Mouse (Mus musculus) forebrain, embryonic 14.5 days (tissue): Measurements from ENCODE around the gene Gng8. TPM values are rescaled to one million over a fixed set of nuclear protein-coding genes. Genes with fewer than 3 reads are reported as not detected.

ENCODE experiments used
- ATAC-seq: fragments of 200-750 bp; cut with Nextera tagmentation; 2 replicates; pipeline ENCODE4 v1.8.0; 2017; ENCODE audit warnings: mild to moderate bottlenecking, moderate library complexity
- DNase-seq: peaks from one replicate; pipeline ENCODE4 v3.0.0-alpha.2; 2015; ENCODE audit warnings: low spot score
- H3K27ac ChIP-seq: fragments of 300-500 bp; sonication (generic); 2 replicates; pipeline ENCODE4 v1.5.1; 2014; ENCODE audit warnings: low read depth, mild to moderate bottlenecking, control low read depth, low read length, moderate library complexity
- H3K27me3 ChIP-seq: fragments of 300-500 bp; sonication (generic); replicated peaks from 2 replicates; pipeline ENCODE4 v1.6.1; 2014; ENCODE audit warnings: low read length, control low read depth, mixed read lengths; ENCODE audit not compliant: control insufficient read depth, insufficient read depth
- H3K36me3 ChIP-seq: fragments of 300-500 bp; sonication (generic); 2 replicates; pipeline ENCODE4 v1.6.1; 2014; ENCODE audit warnings: low read length, control low read depth; ENCODE audit not compliant: control insufficient read depth, insufficient read depth
- H3K4me1 ChIP-seq: fragments of 300-500 bp; sonication (generic); 2 replicates; pipeline ENCODE4 v1.6.1; 2014; ENCODE audit warnings: antibody characterized with exemption, low read length, control low read depth; ENCODE audit not compliant: control insufficient read depth, insufficient read depth
- H3K4me2 ChIP-seq: fragments of 300-500 bp; sonication (generic); 2 replicates; pipeline ENCODE4 v1.6.1; 2014; ENCODE audit warnings: mild to moderate bottlenecking, control low read depth, low read length
- H3K4me3 ChIP-seq: fragments of 300-500 bp; sonication (generic); 2 replicates; pipeline ENCODE4 v1.5.1; 2014; ENCODE audit warnings: low read depth, low read length, control low read depth
- H3K9ac ChIP-seq: fragments of 300-500 bp; sonication (generic); 2 replicates; pipeline ENCODE4 v1.6.1; 2014; ENCODE audit warnings: mild to moderate bottlenecking, low read length, control low read depth, moderate library complexity
- H3K9me3 ChIP-seq: fragments of 300-500 bp; sonication (generic); replicated peaks from 2 replicates; pipeline ENCODE4 v1.6.1; 2016; ENCODE audit warnings: low read length, control low read depth, mixed read lengths; ENCODE audit not compliant: control insufficient read depth
- WGBS: fragments of 180-500 bp; shearing (Covaris S2); extraction: QIAGEN DNeasy Blood & Tissue Kit; methylation state at CpG from one replicate; pipeline ENCODE4 v1.1.7; 2014; 5-methylcytosine and 5-hydroxymethylcytosine counted together
- polyA plus RNA-seq: library from polyadenylated mRNA; unstranded; fragments of >200 nt; fragmentation: Nextera tagmentation; extraction: Ambion mirVana; gene quantifications from 2 replicates; pipeline ENCODE4 v1.2.1, GENCODE M21; 2014

Gng8 gene
- polyA plus RNA-seq, 1 experiment from 2014 or later: 11.0 TPM

DNA sequence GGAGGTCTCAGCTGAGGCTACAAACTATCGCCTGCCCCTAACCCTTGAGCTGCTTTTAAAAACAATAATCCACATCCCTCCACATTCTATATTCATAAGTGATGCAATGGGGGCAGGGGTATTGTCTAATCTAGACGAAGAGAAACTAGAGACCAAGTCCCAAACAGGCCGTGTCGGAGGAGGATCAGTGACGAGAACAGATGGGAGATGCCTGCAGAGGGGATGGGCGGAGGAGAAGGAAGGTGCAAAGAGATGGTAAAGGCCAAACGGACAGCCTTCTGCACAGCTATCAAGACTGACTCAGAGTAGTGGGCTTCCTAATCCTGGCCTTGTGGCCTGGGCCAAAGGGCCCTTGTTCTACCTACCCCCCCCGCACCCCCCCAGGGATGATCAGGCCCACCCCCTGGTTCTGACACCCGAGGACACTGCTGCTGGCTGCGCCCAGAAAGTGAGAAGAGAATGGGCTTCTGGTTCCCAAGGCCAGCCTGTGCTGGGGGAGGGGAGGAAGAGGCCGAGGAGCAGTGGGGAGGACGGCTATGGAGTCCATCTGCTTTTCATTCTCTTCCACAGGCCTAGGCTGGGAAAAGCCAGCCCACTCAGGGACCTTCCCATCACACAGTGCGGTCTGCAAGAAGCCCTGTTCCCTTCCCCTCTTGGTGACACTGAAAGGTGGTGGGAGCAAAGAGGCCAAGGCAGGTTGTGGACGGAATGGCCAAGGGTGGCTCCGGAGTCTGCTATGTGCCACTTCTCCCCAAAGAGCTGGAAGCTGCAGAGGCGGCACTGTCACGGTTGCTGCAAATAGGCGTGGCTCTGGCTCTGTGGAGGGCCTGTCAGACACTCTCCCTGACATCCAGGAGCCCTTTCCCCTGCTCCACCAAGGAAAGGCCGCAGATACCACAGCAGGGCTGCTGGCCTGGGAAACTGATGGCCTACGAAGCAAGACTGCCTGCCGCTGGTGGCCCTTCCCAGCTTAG, 29.5 kb downstream of the Gng8 start:
- Histone ChIP-seq H3K4me2 (peak overlapping the region; percentile 93), H3K27me3 (no peaks in the 10 kb centered on the region), H3K27ac (peak overlapping the region; percentile 92), H3K9ac (peak overlapping the region; percentile 98), H3K36me3 (peaks cover 46% of the 10 kb centered on the region), H3K9me3 (no peaks in the 10 kb centered on the region), H3K4me3 (peak overlapping the region; percentile 83), H3K4me1 (peaks cover 28% of the 10 kb centered on the region)
- 43% methylated on average over 21 of the region's 21 CpGs for WGBS
- ATAC-seq (no peak), DNase-seq (peak; percentile 30)

DNA sequence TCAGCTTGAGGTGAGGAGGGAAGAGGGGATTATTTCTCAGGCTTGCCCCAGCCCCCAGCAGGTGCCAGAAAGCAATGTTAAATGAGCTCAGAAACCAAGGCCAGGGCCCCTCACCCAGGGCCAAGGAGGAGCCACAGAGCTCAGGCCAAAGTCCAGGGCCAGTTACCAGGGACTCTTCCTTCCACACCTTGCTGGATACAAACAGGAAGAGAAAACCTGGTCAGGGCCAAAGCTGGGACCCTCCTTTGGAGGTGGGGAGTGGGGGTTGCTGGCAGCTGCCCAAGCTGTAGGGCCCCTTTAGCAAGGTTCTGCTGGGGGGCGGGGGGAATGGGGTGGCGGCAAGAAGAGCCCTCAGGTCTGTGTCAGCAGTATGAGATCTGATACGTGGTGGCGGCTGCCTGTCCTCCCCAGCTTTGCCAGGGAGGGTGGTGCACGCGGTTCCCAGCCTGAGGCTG, 30.3 kb downstream of the Gng8 start:
- peak overlapping the region; percentile 98 for H3K9ac ChIP-seq
- H3K36me3 ChIP-seq: peaks cover 38% of the 10 kb centered on the region
- peaks cover 28% of the 10 kb centered on the region for H3K4me1 ChIP-seq
- H3K27ac ChIP-seq: peak overlapping the region; percentile 92
- H3K4me2 ChIP-seq: peak overlapping the region; percentile 93
- ATAC-seq: no peak
- H3K4me3 ChIP-seq: peak overlapping the region; percentile 83
- H3K27me3 ChIP-seq: no peaks in the 10 kb centered on the region
- DNase-seq: no peak
- no peaks in the 10 kb centered on the region for H3K9me3 ChIP-seq
- WGBS: 36% methylated on average over 6 of the region's 6 CpGs

DNA sequence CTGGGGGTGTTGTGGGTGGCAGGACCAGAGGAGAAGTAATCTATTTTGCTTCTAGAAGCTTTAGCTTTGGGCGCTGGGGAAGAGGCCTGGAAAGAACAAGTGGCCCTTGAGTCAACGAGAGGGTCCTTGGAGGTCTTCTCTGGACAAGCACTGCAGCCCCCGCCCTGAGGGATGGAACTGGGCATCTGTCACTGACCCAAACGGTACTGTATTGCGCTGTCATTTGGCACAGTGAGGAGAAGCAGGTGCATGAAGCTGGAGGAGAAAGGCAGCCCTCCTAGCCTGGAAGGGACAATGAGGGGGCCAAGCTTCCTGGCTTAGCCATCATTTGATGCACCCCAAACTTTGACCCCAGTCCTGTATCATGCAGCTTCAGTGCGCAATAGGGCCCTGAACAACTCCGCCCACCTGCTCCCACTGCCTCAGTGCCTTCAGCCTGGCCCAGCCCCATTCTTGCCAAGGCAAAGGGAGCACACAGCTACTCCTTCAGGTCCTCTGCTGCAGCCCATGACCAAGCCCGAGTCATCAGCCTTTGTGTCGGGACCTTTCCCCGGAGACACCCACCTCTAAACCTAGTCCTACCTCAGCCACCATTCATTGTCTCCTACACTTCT, 30.9 kb downstream of the Gng8 start:
- peak overlapping the region; percentile 93 for H3K4me2 ChIP-seq
- ATAC-seq (no peak), DNase-seq (peak; percentile 50)
- H3K27me3 ChIP-seq: no peaks in the 10 kb centered on the region
- peak overlapping the region; percentile 83 for H3K4me3 ChIP-seq
- peak overlapping the region; percentile 92 for H3K27ac ChIP-seq
- H3K4me1 ChIP-seq: peaks cover 28% of the 10 kb centered on the region
- WGBS: 43% methylated on average over 10 of the region's 10 CpGs
- peak overlapping the region; percentile 98 for H3K9ac ChIP-seq
- no peaks in the 10 kb centered on the region for H3K9me3 ChIP-seq
- peaks cover 33% of the 10 kb centered on the region for H3K36me3 ChIP-seq

DNA sequence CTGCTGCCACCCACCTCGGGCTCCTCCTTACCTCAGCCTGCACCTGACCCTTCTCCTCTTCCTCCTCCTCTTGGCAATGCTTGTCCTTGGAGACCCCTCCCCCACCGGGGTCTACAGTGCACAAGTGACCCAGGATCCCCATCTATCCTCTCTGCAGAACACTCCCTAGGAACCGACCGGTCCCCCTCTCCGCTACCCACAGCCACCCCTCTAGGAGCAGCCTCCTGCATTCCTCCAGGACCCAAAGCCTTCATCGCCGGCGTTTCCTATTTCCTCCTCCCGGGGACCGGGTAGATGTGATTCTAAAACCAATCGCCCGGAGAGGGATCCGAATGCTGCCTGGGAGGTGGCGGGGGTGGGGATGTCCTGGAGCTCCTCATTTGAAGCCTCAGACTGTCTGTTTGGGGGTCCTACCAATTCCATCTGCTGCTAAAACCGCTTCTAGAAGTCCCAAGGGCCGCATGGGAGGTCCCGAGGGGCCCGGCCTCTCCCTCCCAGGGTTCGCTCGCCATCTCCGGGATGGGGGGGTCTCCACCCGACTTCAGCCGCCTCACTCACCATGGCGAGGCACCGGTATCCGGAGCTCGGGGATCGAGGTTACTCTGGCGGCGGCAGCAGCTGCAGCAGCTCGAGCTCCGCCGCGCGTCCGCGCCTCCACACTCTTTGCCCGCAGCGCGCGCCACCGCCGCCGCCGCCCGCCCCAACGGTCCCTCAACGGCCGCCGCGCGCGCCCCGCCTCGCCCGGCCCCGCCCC, 31.9 kb downstream of the Gng8 start:
- ATAC-seq (peak; percentile 11), DNase-seq (no peak)

DNA sequence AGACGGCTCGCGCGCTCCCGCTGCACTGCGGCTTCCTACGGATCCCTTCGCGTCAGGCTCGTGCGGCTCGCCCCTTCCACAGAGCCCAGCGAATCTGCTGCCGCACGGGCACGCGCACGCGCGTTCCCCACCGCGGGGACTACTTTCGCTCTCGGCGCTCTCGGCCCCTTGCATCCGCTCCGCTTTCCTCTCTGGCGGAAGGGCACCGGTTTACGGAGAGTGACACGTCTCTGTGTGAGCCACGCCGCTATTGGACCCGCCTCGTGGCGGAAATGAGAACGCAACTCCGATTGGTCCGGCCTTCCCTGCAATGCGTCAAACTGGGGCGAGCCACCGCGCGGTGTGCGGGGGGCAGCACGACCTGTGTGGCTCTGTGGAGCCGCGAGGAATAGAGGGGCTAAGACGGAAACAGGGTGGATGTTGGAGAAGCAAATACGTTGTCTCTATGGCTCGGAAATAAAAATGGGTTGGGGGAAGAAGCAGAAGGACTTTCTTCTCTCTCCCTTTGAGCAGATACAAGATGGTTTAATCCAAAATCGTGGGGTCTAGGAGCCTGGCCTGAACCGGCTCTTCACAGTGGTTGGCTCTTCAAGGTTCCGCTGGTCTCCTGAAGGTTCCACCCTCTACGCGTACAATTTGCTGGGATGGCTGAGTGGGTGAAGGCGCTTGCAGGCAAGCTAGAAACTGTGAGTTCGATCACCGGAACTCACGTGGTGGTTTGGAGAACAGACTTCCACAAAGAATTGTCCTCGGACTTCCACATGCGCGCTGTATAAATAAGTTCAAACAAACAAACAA, 32.6 kb downstream of the Gng8 start, which contains the start of gene Calm3:
Gene Calm3, minus strand, starts transcription at position 78 of the 798 bp plus-strand sequence.
- peak; percentile 94 for ATAC-seq
- Histone ChIP-seq H3K36me3 (peaks cover 16% of the 10 kb centered on the region; the same call in 1 of the 2 replicates), H3K4me1 (peaks cover 28% of the 10 kb centered on the region), H3K4me3 (peak within 1 kb of the TSS; percentile 83), H3K27me3 (no peaks in the 10 kb centered on the region), H3K9ac (peak within 1 kb of the TSS; percentile 98), H3K27ac (peak within 1 kb of the TSS; percentile 92), H3K9me3 (no peaks in the 10 kb centered on the region), H3K4me2 (peak within 1 kb of the TSS; percentile 93)
- peak; percentile 100 for DNase-seq
- 2% methylated on average over 61 of the region's 64 CpGs for WGBS

More for the DNA sequence above, 31.9 kb downstream of the Gng8 start:
- Histone ChIP-seq H3K27ac (peak overlapping the region; percentile 92), H3K4me3 (peak overlapping the region; percentile 83), H3K4me1 (peaks cover 28% of the 10 kb centered on the region), H3K9me3 (no peaks in the 10 kb centered on the region), H3K27me3 (no peaks in the 10 kb centered on the region), H3K36me3 (peaks cover 23% of the 10 kb centered on the region), H3K9ac (peak overlapping the region; percentile 98), H3K4me2 (peak overlapping the region; percentile 93)
- under 1% methylated on average over 51 of the region's 57 CpGs for WGBS

DNA sequence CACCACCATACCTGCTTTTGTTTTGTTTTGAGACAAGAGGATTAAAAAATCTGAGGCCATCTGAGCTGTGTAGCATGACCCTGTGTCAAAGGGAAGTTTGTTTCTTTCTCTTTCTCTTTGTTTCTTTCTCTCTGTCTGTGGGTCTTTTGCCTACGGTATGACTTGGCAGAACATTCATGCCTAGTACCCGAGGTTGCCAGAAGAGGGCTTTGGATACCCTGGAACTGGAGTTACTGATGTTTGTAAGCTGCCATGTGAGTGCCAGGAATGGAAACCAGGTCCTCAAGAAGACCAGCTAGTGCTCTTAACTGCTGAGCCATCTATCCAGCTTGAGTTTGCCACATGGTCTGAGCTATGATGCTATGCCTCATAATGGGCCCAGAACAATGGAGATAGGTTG, 36.8 kb downstream of the Gng8 start:
- Histone ChIP-seq H3K27me3 (no peaks in the 10 kb centered on the region), H3K9ac (no peak overlapping the region), H3K27ac (no peak overlapping the region), H3K4me3 (no peak overlapping the region), H3K4me2 (no peak overlapping the region), H3K36me3 (no peaks in the 10 kb centered on the region), H3K4me1 (peaks cover 2% of the 10 kb centered on the region; the same call in 1 of the 2 replicates), H3K9me3 (no peaks in the 10 kb centered on the region)
- DNase-seq (no peak), ATAC-seq (no peak)
- WGBS: 34% methylated on average over 2 of the region's 2 CpGs

DNA sequence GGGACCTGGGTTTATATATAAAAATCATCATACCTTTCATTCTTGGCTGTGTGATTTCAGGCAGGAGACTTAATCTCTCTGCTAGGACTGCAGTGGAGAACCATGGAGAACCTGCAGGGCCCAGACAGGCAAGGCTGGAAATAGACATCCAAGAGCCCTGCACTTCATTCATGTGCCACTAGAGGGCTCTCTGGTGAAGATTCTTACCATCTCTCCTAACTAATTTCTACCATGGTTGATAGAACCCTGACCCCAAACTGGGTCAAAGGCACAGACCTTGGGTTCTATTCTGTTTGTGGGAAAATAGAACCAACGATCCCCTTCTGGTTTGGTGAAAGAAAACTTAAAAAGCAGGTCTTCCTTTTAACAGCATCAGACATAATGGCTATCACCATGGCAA, 39.3 kb downstream of the Gng8 start:
- no peak overlapping the region for H3K27ac ChIP-seq
- H3K4me3 ChIP-seq: no peak overlapping the region
- DNase-seq: peak; percentile 80
- H3K36me3 ChIP-seq: no peaks in the 10 kb centered on the region
- peak; percentile 18; the same call in 1 of the 2 replicates for ATAC-seq
- H3K4me2 ChIP-seq: no peak overlapping the region
- H3K4me1 ChIP-seq: peaks cover 2% of the 10 kb centered on the region; the same call in 1 of the 2 replicates
- H3K9ac ChIP-seq: no peak overlapping the region
- 3% methylated on average over 1 of the region's 1 CpGs for WGBS
- H3K9me3 ChIP-seq: no peaks in the 10 kb centered on the region
- no peaks in the 10 kb centered on the region for H3K27me3 ChIP-seq
